Mouse (Mus musculus): ENCODE measurements around the gene Olfr628. TPM values are rescaled to one million over a fixed set of nuclear protein-coding genes. Genes with fewer than 3 reads are reported as not detected.

The Olfr628 gene
- polyA plus RNA-seq, 1 experiment from 2014 or later: not detected

Other genes with a start within 250 kb of the Olfr628 start
- not detected in 2 replicates for gene Olfr609, start 232.3 kb upstream of the Olfr628 start, polyA plus RNA-seq (2016; fragmentation: Nextera tagmentation; extraction: Ambion mirVana)
- gene Olfr610, start 218.3 kb upstream of the Olfr628 start, polyA plus RNA-seq (2016; fragmentation: Nextera tagmentation; extraction: Ambion mirVana): not detected in 2 replicates
- not detected in 2 replicates for gene Olfr611, start 209.5 kb upstream of the Olfr628 start, polyA plus RNA-seq (2016; fragmentation: Nextera tagmentation; extraction: Ambion mirVana)
- gene Olfr612, start 187.7 kb upstream of the Olfr628 start, polyA plus RNA-seq (2016; fragmentation: Nextera tagmentation; extraction: Ambion mirVana): not detected in 2 replicates
- not detected in 2 replicates for gene Olfr613, start 182.3 kb upstream of the Olfr628 start, polyA plus RNA-seq (2016; fragmentation: Nextera tagmentation; extraction: Ambion mirVana)
- not detected in 2 replicates for gene Olfr615, start 174.3 kb upstream of the Olfr628 start, polyA plus RNA-seq (2016; fragmentation: Nextera tagmentation; extraction: Ambion mirVana)
- not detected in 2 replicates for gene Olfr616, start 161.2 kb upstream of the Olfr628 start, polyA plus RNA-seq (2016; fragmentation: Nextera tagmentation; extraction: Ambion mirVana)
- not detected in 2 replicates for gene Olfr617, start 157.3 kb upstream of the Olfr628 start, polyA plus RNA-seq (2016; fragmentation: Nextera tagmentation; extraction: Ambion mirVana)
- gene Olfr618, start 140.3 kb upstream of the Olfr628 start, polyA plus RNA-seq (2016; fragmentation: Nextera tagmentation; extraction: Ambion mirVana): not detected in 2 replicates
- gene Olfr619, start 129.8 kb upstream of the Olfr628 start, polyA plus RNA-seq (2016; fragmentation: Nextera tagmentation; extraction: Ambion mirVana): not detected in 2 replicates
- gene Olfr620, start 117.8 kb upstream of the Olfr628 start, polyA plus RNA-seq (2016; fragmentation: Nextera tagmentation; extraction: Ambion mirVana): not detected in 2 replicates
- not detected in 2 replicates for gene Olfr622, start 87.7 kb upstream of the Olfr628 start, polyA plus RNA-seq (2016; fragmentation: Nextera tagmentation; extraction: Ambion mirVana)
- gene Olfr623, start 66.7 kb upstream of the Olfr628 start, polyA plus RNA-seq (2016; fragmentation: Nextera tagmentation; extraction: Ambion mirVana): not detected in 2 replicates
- not detected in 2 replicates for gene Olfr624, start 59.2 kb upstream of the Olfr628 start, polyA plus RNA-seq (2016; fragmentation: Nextera tagmentation; extraction: Ambion mirVana)
- gene Olfr625-ps1, start 47.7 kb upstream of the Olfr628 start, polyA plus RNA-seq (2016; fragmentation: Nextera tagmentation; extraction: Ambion mirVana): not detected in 2 replicates
- gene Olfr243, start 15.7 kb upstream of the Olfr628 start, polyA plus RNA-seq (2016; fragmentation: Nextera tagmentation; extraction: Ambion mirVana): not detected in 2 replicates
- not detected in 2 replicates for gene Olfr629, start 14.6 kb downstream of the Olfr628 start, polyA plus RNA-seq (2016; fragmentation: Nextera tagmentation; extraction: Ambion mirVana)
- gene Olfr630, start 27.0 kb downstream of the Olfr628 start, polyA plus RNA-seq (2016; fragmentation: Nextera tagmentation; extraction: Ambion mirVana): not detected in 2 replicates
- gene Olfr69, start 41.2 kb downstream of the Olfr628 start, polyA plus RNA-seq (2016; fragmentation: Nextera tagmentation; extraction: Ambion mirVana): not detected in 2 replicates
- gene Olfr68, start 49.3 kb downstream of the Olfr628 start, polyA plus RNA-seq (2016; fragmentation: Nextera tagmentation; extraction: Ambion mirVana): not detected in 2 replicates
- gene Olfr67, start 61.4 kb downstream of the Olfr628 start, polyA plus RNA-seq (2016; fragmentation: Nextera tagmentation; extraction: Ambion mirVana): not detected in 2 replicates
- 769 and 928 TPM in 2 replicates for gene Hbb-bt, start 83.6 kb downstream of the Olfr628 start, polyA plus RNA-seq (2016; fragmentation: Nextera tagmentation; extraction: Ambion mirVana)
- 643 and 809 TPM in 2 replicates for gene Hbb-bs, start 97.7 kb downstream of the Olfr628 start, polyA plus RNA-seq (2016; fragmentation: Nextera tagmentation; extraction: Ambion mirVana)
- not detected in 2 replicates for gene Hbb-bh2, start 110.1 kb downstream of the Olfr628 start, polyA plus RNA-seq (2016; fragmentation: Nextera tagmentation; extraction: Ambion mirVana)
- 623 and 675 TPM in 2 replicates for gene Hbb-bh1, start 112.8 kb downstream of the Olfr628 start, polyA plus RNA-seq (2016; fragmentation: Nextera tagmentation; extraction: Ambion mirVana)
- gene Hbb-y, start 122.8 kb downstream of the Olfr628 start, polyA plus RNA-seq (2016; fragmentation: Nextera tagmentation; extraction: Ambion mirVana): 8,301 and 9,167 TPM in 2 replicates
- gene Olfr66, start 155.9 kb downstream of the Olfr628 start, polyA plus RNA-seq (2016; fragmentation: Nextera tagmentation; extraction: Ambion mirVana): not detected in 2 replicates
- gene Olfr64, start 164.1 kb downstream of the Olfr628 start, polyA plus RNA-seq (2016; fragmentation: Nextera tagmentation; extraction: Ambion mirVana): not detected in 2 replicates
- not detected in 2 replicates for gene Olfr65, start 173.1 kb downstream of the Olfr628 start, polyA plus RNA-seq (2016; fragmentation: Nextera tagmentation; extraction: Ambion mirVana)
- gene Olfr631, start 198.5 kb downstream of the Olfr628 start, polyA plus RNA-seq (2016; fragmentation: Nextera tagmentation; extraction: Ambion mirVana): not detected in 2 replicates
- gene Olfr632, start 204.0 kb downstream of the Olfr628 start, polyA plus RNA-seq (2016; fragmentation: Nextera tagmentation; extraction: Ambion mirVana): not detected in 2 replicates
- not detected in 2 replicates for gene Olfr633, start 214.1 kb downstream of the Olfr628 start, polyA plus RNA-seq (2016; fragmentation: Nextera tagmentation; extraction: Ambion mirVana)
- gene Olfr635, start 240.8 kb downstream of the Olfr628 start, polyA plus RNA-seq (2016; fragmentation: Nextera tagmentation; extraction: Ambion mirVana): not detected in 2 replicates

Data from midbrain, embryonic 12.5 days (tissue).